Mouse (Mus musculus) layer of hippocampus, adult 8-10 months (tissue): ENCODE results near the gene Hyal1. TPM values are rescaled to one million over a fixed set of nuclear protein-coding genes. Genes with fewer than 3 reads are reported as not detected.
A peak's percentile ranks its signal among the peaks of the same experiment; 100 is the strongest.

Experiments
- DNase-seq, 2 experiments: peaks; one replicate each; pipeline ENCODE4 v3.0.0; 2022; ENCODE audit warnings: low spot score in 2 of 2
- total RNA-seq, 4 experiments: library from RNA; stranded (reverse); gene quantifications; 2 replicates each; pipeline ENCODE4 v1.2.4; 2022

Gene Hyal1
- total RNA-seq, 4 experiments from 2014 or later: 7.6 to 9.7 (median 8.4) TPM

GRCm38 (mm10) chr9:107594281-107595062 lies 17.7 kb downstream of the Hyal1 start:
- no peak for DNase-seq

- no peak for DNase-seq
These were observed 20.2 kb downstream of the Hyal1 start for GRCm38 (mm10) chr9:107596619-107597569.

GRCm38 (mm10) chr9:107598385-107598784 lies 21.7 kb downstream of the Hyal1 start:
- DNase-seq: no peak

GRCm38 (mm10) chr9:107599433-107599832 lies 22.7 kb downstream of the Hyal1 start:
- DNase-seq: no peak

- no peak for DNase-seq
These were observed 23.1 kb downstream of the Hyal1 start for GRCm38 (mm10) chr9:107599842-107600241.

- no peak for DNase-seq
These were observed 24.0 kb downstream of the Hyal1 start for GRCm38 (mm10) chr9:107600745-107601144.

- no peak for DNase-seq
These were observed 24.5 kb downstream of the Hyal1 start for GRCm38 (mm10) chr9:107601275-107601674.

- peak; percentile 84 to 94 for DNase-seq
These were observed 25.4 kb downstream of the Hyal1 start for GRCm38 (mm10) chr9:107602068-107602648.

- no peak for DNase-seq
These were observed 26.5 kb downstream of the Hyal1 start for GRCm38 (mm10) chr9:107603251-107603650.

- no peak for DNase-seq
These were observed 28.4 kb downstream of the Hyal1 start for GRCm38 (mm10) chr9:107605041-107605661.

- DNase-seq: no peak
These were observed 29.9 kb downstream of the Hyal1 start for GRCm38 (mm10) chr9:107606591-107606990.

GRCm38 (mm10) chr9:107607036-107607435 lies 30.3 kb downstream of the Hyal1 start:
- DNase-seq: no peak

GRCm38 (mm10) chr9:107607653-107608245 lies 31.0 kb downstream of the Hyal1 start:
- DNase-seq: no peak

GRCm38 (mm10) chr9:107608741-107609432 lies 32.2 kb downstream of the Hyal1 start, which contains the start of gene Sema3b:
Gene Sema3b (minus strand): TSS chr9:107609229.
- DNase-seq: no peak

- no peak for DNase-seq
These were observed 32.7 kb downstream of the Hyal1 start for GRCm38 (mm10) chr9:107609433-107609830.

GRCm38 (mm10) chr9:107611456-107612190 lies 34.9 kb downstream of the Hyal1 start:
- no peak for DNase-seq

- DNase-seq: peak; percentile 95 to 99
These were observed 35.6 kb downstream of the Hyal1 start for GRCm38 (mm10) chr9:107612191-107612944.

- DNase-seq: no peak
These were observed 36.3 kb downstream of the Hyal1 start for GRCm38 (mm10) chr9:107612945-107613569.
